Mouse (Mus musculus) limb, embryonic 11.5 days (tissue): ENCODE data around the gene Aco2. TPM values are rescaled to one million over a fixed set of nuclear protein-coding genes. Genes with fewer than 3 reads are reported as not detected.
A peak's percentile ranks its signal among the peaks of the same experiment; 100 is the strongest.

Source experiments
- ATAC-seq: fragments of 200-750 bp; cut with Nextera tagmentation; 2 replicates; pipeline ENCODE4 v1.8.0; 2017; ENCODE audit warnings: low read depth; ENCODE audit not compliant: insufficient number of reproducible peaks, low FRiP score, low TSS enrichment
- DNase-seq: peaks from one replicate; pipeline ENCODE4 v3.0.0-alpha.2; 2015; ENCODE audit warnings: low spot score
- H3K27ac ChIP-seq: fragments of 300-500 bp; sonication (generic); replicated peaks from 2 replicates; pipeline ENCODE4 v1.5.1; 2014; ENCODE audit warnings: low read depth, mild to moderate bottlenecking, low read length
- H3K27me3 ChIP-seq: fragments of 300-500 bp; sonication (generic); 2 replicates; pipeline ENCODE4 v1.6.1; 2014; ENCODE audit warnings: mild to moderate bottlenecking, low read length, mixed read lengths; ENCODE audit not compliant: control insufficient read depth, insufficient read depth
- H3K36me3 ChIP-seq: fragments of 300-500 bp; sonication (generic); 2 replicates; pipeline ENCODE4 v1.6.1; 2014; ENCODE audit warnings: mild to moderate bottlenecking, low read length, moderate library complexity, mixed read lengths; ENCODE audit not compliant: control insufficient read depth, insufficient read depth
- H3K4me1 ChIP-seq: fragments of 300-500 bp; sonication (generic); 2 replicates; pipeline ENCODE4 v1.6.1; 2014; ENCODE audit warnings: low read length, mixed read lengths; ENCODE audit not compliant: control insufficient read depth, insufficient read depth
- H3K4me2 ChIP-seq: fragments of 300-500 bp; sonication (generic); 2 replicates; pipeline ENCODE4 v1.6.1; 2014; ENCODE audit warnings: low read depth, mild to moderate bottlenecking, moderate library complexity; ENCODE audit not compliant: severe bottlenecking
- H3K4me3 ChIP-seq: fragments of 300-500 bp; sonication (generic); 2 replicates; pipeline ENCODE4 v1.5.1; 2014; ENCODE audit warnings: low read depth, low read length
- H3K9ac ChIP-seq: fragments of 300-500 bp; sonication (generic); 2 replicates; pipeline ENCODE4 v1.6.1; 2014; ENCODE audit warnings: mild to moderate bottlenecking, low read length
- H3K9me3 ChIP-seq: fragments of 300-500 bp; sonication (generic); 2 replicates; pipeline ENCODE4 v1.6.1; 2016; ENCODE audit warnings: low read length; ENCODE audit not compliant: control insufficient read depth
- WGBS: fragments of 180-500 bp; shearing (Covaris S2); extraction: QIAGEN DNeasy Blood & Tissue Kit; methylation state at CpG from one replicate; pipeline ENCODE4 v1.1.7; 2014; 5-methylcytosine and 5-hydroxymethylcytosine counted together
- polyA plus RNA-seq: library from polyadenylated mRNA; unstranded; fragments of >200 nt; fragmentation: Nextera tagmentation; extraction: Ambion mirVana; gene quantifications from 2 replicates; pipeline ENCODE4 v1.2.1, GENCODE M21; 2014

Aco2 gene
- polyA plus RNA-seq, 1 experiment from 2014 or later = 162 TPM

DNA sequence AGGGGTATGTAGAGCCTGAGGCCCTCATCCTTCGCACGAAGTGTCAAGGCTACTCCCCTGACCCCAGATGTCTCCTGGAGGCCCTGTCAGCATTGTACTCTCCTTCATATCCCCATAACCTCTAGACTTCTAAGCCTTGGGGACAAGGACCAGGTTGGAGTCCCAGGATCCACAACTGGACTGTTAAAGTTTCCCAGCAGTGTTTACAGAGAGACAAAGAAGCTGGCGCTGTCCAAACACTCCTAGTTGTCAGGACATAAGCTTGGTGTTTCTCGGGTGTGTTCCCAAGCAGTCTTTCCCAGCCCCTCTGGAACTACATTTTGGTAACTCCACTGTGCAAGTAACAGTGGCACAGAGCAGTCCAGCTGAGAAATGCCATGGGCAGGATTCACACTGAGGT lies 38.6 kb upstream of the Aco2 start:
- Histone ChIP-seq H3K4me3 (no peak overlapping the region), H3K4me1 (peaks cover 13% of the 10 kb centered on the region), H3K4me2 (no peak overlapping the region), H3K27me3 (no peaks in the 10 kb centered on the region; the same call in 1 of the 2 replicates), H3K9me3 (no peaks in the 10 kb centered on the region), H3K27ac (no peak overlapping the region), H3K9ac (no peak overlapping the region), H3K36me3 (no peaks in the 10 kb centered on the region)
- ATAC-seq (no peak), DNase-seq (no peak)
- 82% methylated on average over 4 of the region's 4 CpGs for WGBS

- Histone ChIP-seq H3K27ac (no peak overlapping the region), H3K36me3 (no peaks in the 10 kb centered on the region), H3K4me2 (no peak overlapping the region), H3K9me3 (no peaks in the 10 kb centered on the region), H3K27me3 (no peaks in the 10 kb centered on the region; the same call in 1 of the 2 replicates), H3K4me3 (no peak overlapping the region), H3K9ac (no peak overlapping the region), H3K4me1 (peaks cover 13% of the 10 kb centered on the region)
- 17% methylated on average over 3 of the region's 3 CpGs for WGBS
- ATAC-seq (no peak), DNase-seq (no peak)
These were observed 37.8 kb upstream of the Aco2 start for GRCm38 (mm10) chr15:81834171-81834841.

GRCm38 (mm10) chr15:81835007-81835880 lies 36.9 kb upstream of the Aco2 start:
- WGBS = 44% methylated on average over 10 of the region's 10 CpGs
- DNase-seq (no peak), ATAC-seq (no peak)
- no peaks in the 10 kb centered on the region; the same call in 1 of the 2 replicates for H3K27me3 ChIP-seq
- H3K4me2 ChIP-seq = peak overlapping the region; percentile 65; the same call in 1 of the 2 replicates
- no peaks in the 10 kb centered on the region for H3K9me3 ChIP-seq
- H3K36me3 ChIP-seq = no peaks in the 10 kb centered on the region
- H3K4me1 ChIP-seq = peaks cover 13% of the 10 kb centered on the region
- no peak overlapping the region for H3K9ac ChIP-seq
- no peak overlapping the region for H3K27ac ChIP-seq
- no peak overlapping the region for H3K4me3 ChIP-seq

DNA sequence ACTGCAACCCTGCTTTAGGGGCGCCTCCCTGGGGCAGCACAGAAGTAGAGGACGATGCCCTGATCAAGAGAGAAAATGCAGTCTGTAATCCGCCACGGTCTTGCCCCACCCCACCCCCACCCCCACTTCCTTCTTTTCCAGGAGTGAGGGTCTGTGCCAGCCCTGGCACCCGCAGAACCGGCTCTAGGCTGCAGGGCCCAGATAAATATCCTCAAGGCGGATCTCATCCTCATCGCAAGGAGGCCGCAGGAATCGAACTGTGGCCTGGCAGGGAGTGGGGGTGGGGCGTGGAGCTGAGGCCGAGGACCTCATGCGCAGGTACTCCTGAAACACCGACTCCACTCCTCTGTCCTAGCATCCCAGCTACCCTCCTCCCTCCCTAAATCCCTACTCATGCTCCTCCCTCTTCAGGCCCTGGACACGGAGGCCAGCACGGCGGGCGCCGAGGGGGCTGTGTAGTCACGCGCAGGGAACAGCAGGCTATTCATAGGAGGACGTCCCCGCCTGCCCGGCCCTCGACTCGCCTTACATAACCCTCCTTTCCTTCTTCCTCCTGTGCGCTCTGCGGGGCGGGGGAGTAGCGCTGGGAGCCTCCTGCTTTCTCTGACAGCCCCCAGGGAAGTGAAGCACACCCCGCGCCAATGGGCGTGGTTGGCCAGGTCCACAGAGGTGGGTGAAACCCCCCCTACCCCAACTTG lies 35.8 kb upstream of the Aco2 start:
- WGBS = 2% methylated on average over 33 of the region's 33 CpGs
- Histone ChIP-seq H3K27ac (peak overlapping the region; percentile 39; the same call in 1 of the 2 replicates), H3K4me1 (peaks cover 13% of the 10 kb centered on the region), H3K9ac (peak overlapping the region; percentile 56), H3K4me2 (peak overlapping the region; percentile 65), H3K36me3 (no peaks in the 10 kb centered on the region), H3K27me3 (no peaks in the 10 kb centered on the region; the same call in 1 of the 2 replicates), H3K9me3 (no peaks in the 10 kb centered on the region), H3K4me3 (peak overlapping the region; percentile 26)
- ATAC-seq (peak; percentile 84), DNase-seq (peak; percentile 84)

DNA sequence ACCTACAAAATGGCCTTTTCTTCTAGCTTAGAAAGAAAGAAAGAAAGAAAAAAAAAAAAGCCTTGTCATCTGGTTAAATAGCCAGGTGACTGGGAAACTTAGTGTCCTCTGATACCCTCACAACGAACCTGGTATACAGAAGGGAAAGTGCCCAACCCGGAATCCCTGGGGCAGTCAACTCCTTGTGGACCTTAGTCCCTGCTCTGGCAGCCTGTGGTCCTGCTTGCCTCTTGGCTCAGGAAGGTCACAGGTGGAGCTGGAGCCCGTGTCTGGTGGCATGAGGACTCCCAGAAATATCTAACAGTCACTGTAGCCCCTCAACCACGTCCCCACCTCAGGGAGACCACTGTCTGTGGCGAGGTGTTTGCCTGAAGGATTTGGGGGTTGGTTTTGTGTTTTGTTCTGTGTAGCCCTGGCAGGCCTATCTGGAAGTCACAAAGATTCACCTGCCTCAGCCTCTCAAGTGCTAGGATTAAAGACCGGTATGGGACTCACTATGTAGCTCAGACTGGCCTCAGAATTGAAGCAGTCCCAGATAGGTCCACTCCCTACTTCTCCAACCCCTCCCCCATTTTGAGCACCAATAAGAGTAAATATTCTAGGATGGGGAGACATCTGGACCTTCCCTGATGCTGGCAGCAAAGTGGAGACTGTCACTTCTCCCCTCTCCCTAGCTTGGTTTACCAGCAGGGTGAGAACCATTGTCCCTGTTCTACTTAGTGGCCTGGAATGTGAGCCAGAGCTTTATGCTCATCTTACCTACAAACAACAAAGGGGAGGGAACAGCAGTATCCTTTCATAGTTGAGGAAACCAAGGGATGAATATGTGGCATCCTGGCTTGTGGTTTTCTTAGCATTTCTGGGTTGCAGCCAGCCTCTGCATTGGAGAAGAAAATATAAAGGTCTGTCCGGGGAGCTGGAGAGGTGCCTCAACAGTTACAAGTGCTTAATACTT lies 34.9 kb upstream of the Aco2 start:
- H3K4me3 ChIP-seq = peak overlapping the region; percentile 26; the same call in 1 of the 2 replicates
- peaks cover 13% of the 10 kb centered on the region for H3K4me1 ChIP-seq
- ATAC-seq = no peak
- no peak for DNase-seq
- H3K27ac ChIP-seq = no peak overlapping the region; the same call in 1 of the 2 replicates
- H3K9ac ChIP-seq = no peak overlapping the region
- no peaks in the 10 kb centered on the region; the same call in 1 of the 2 replicates for H3K27me3 ChIP-seq
- H3K4me2 ChIP-seq = peak overlapping the region; percentile 65
- WGBS = 56% methylated on average over 7 of the region's 7 CpGs
- H3K36me3 ChIP-seq = no peaks in the 10 kb centered on the region
- H3K9me3 ChIP-seq = no peaks in the 10 kb centered on the region

GRCm38 (mm10) chr15:81838554-81839235 lies 33.4 kb upstream of the Aco2 start:
- Histone ChIP-seq H3K9ac (no peak overlapping the region), H3K4me3 (no peak overlapping the region), H3K9me3 (no peaks in the 10 kb centered on the region), H3K4me2 (no peak overlapping the region), H3K27me3 (no peaks in the 10 kb centered on the region; the same call in 1 of the 2 replicates), H3K4me1 (peaks cover 13% of the 10 kb centered on the region), H3K36me3 (no peaks in the 10 kb centered on the region), H3K27ac (no peak overlapping the region)
- DNase-seq = no peak
- ATAC-seq = no peak
- 78% methylated on average over 14 of the region's 14 CpGs for WGBS

GRCm38 (mm10) chr15:81839634-81840033 lies 32.5 kb upstream of the Aco2 start:
- Histone ChIP-seq H3K9ac (no peak overlapping the region), H3K36me3 (no peaks in the 10 kb centered on the region)
- no peak for ATAC-seq

More at GRCm38 (mm10) chr15:81839634-81840033, 32.5 kb upstream of the Aco2 start:
- no peak overlapping the region for H3K27ac ChIP-seq
- H3K4me1 ChIP-seq = peaks cover 13% of the 10 kb centered on the region
- no peaks in the 10 kb centered on the region for H3K9me3 ChIP-seq
- no peak for DNase-seq
- 78% methylated on average over 5 of the region's 5 CpGs for WGBS
- no peak overlapping the region for H3K4me2 ChIP-seq
- H3K27me3 ChIP-seq = no peaks in the 10 kb centered on the region
- no peak overlapping the region for H3K4me3 ChIP-seq
